Mouse (Mus musculus) lung, adult 2 months (tissue): ENCODE results near the gene Adamts17.

Source experiments
- CTCF ChIP-seq: fragments of 200-500 bp; IDR thresholded peaks from 2 replicates; pipeline ENCODE4 v1.5.1; 2011; ENCODE audit warnings: mild to moderate bottlenecking, low read length, control low read depth; ENCODE audit not compliant: insufficient read depth
- POLR2A ChIP-seq: fragments of 200-500 bp; IDR thresholded peaks from 2 replicates; pipeline ENCODE4 v1.6.1; 2011; ENCODE audit warnings: low read depth, mild to moderate bottlenecking, control low read depth, low read length, borderline replicate concordance; ENCODE audit errors: extremely low read depth

DNA sequence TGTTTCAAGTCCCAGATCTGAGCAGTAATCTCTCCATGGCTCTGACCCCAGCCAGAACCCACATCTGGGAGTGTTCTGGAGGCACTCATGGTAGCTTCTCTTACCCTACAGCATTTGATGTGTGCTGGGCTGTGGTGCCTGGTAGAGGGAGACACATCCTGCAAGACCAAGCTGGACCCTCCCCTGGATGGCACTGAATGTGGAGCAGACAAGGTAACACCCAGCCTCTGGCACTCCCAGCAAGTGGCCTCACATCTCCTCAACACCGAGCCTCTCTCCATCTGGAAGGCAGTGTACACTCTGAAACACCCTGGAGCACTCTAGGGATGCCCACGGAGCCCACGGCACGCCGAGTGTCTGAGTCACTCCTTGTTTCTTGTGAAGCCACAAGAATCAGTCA lies 188.2 kb downstream of the Adamts17 start:
- TF ChIP-seq POLR2A, result no peak
- TF ChIP-seq CTCF, result no peak
